Mouse (Mus musculus) heart, adult 2 months (tissue): Measurements from ENCODE around the gene Dctpp1. TPM values are rescaled to one million over a fixed set of nuclear protein-coding genes. Genes with fewer than 3 reads are reported as not detected.

Experiments
- DNase-seq, 2 experiments: peaks; one replicate each; pipeline ENCODE4 v3.0.0; 2021
- H3K27ac ChIP-seq: fragments of 200-600 bp; 2 replicates; pipeline ENCODE4 v1.8.1; 2022
- H3K27me3 ChIP-seq: fragments of 200-500 bp; 2 replicates; pipeline ENCODE4 v1.6.1; 2012; ENCODE audit warnings: mild to moderate bottlenecking, low read length, inconsistent platforms, mixed read lengths; ENCODE audit not compliant: control insufficient read depth, insufficient read depth
- H3K36me3 ChIP-seq: fragments of 200-500 bp; 2 replicates; pipeline ENCODE4 v1.6.1; 2012; ENCODE audit warnings: low read length, inconsistent platforms; ENCODE audit not compliant: control insufficient read depth, insufficient read depth
- H3K4me1 ChIP-seq: fragments of 200-500 bp; 2 replicates; pipeline ENCODE4 v1.6.1; 2011; ENCODE audit warnings: low read length; ENCODE audit not compliant: control insufficient read depth, insufficient read depth
- H3K4me3 ChIP-seq: fragments of 200-600 bp; 2 replicates; pipeline ENCODE4 v1.8.1; 2022
- H3K79me2 ChIP-seq: fragments of 200-500 bp; replicated peaks from 2 replicates; pipeline ENCODE4 v1.6.1; 2012; ENCODE audit warnings: mild to moderate bottlenecking, inconsistent platforms, low read length, moderate library complexity, mixed read lengths; ENCODE audit not compliant: control insufficient read depth, insufficient read depth
- H3K9ac ChIP-seq: fragments of 200-500 bp; 2 replicates; pipeline ENCODE4 v1.6.1; 2012; ENCODE audit warnings: low read depth, mild to moderate bottlenecking, control low read depth, inconsistent platforms, low read length, mixed read lengths
- CTCF ChIP-seq: fragments of 200-600 bp; IDR thresholded peaks from 2 replicates; pipeline ENCODE4 v1.8.1; 2022; ENCODE audit warnings: antibody characterized with exemption, mild to moderate bottlenecking, moderate library complexity
- EP300 ChIP-seq: fragments of 200-500 bp; IDR thresholded peaks from 2 replicates; pipeline ENCODE4 v1.6.1; 2011; ENCODE audit warnings: low read depth, low read length, control low read depth; ENCODE audit not compliant: insufficient read depth
- POLR2A ChIP-seq: fragments of 200-500 bp; IDR thresholded peaks from 2 replicates; pipeline ENCODE4 v1.6.1; 2011; ENCODE audit warnings: mild to moderate bottlenecking, low read depth, low read length, control low read depth; ENCODE audit not compliant: insufficient read depth
- WGBS: fragments of 180-500 bp; shearing (Covaris S2); methylation state at CpG from one replicate; pipeline ENCODE4 v1.1.7; 2018; 5-methylcytosine and 5-hydroxymethylcytosine counted together
- intact Hi-C: fragments of 180-260 bp; cut with DNase I; formaldehyde crosslinking; loops from one replicate; pipeline ENCODE4 v1.15.1; 2025
- polyA plus RNA-seq: library from polyadenylated mRNA; depleted of rRNA; stranded (reverse); fragments of >200 nt; gene quantifications from 2 replicates; pipeline ENCODE4 v1.2.3, GENCODE M21; 2012
- total RNA-seq, 2 experiments: library from RNA; stranded (reverse); gene quantifications; 2 replicates each; pipeline ENCODE4 v1.2.3; 2021

Dctpp1 gene
- total and polyA plus RNA-seq, 3 experiments: 38.7 to 46.6 (median 44.6) TPM

GRCm38 (mm10) chr7:127273118-127273923 is 12.8 kb upstream of the Dctpp1 start:
- whole genome bisulfite sequencing: 10% methylated on average over 50 of the region's 50 CpGs
- H3K79me2 ChIP-seq: no peaks in the 10 kb centered on the region
- peaks cover 5% of the 10 kb centered on the region; the same call in 1 of the 2 replicates for H3K36me3 ChIP-seq
- H3K4me3 ChIP-seq: peak overlapping the region; percentile 82
- H3K9ac ChIP-seq: peak overlapping the region; percentile 98
- H3K27me3 ChIP-seq: no peaks in the 10 kb centered on the region
- peak overlapping the region; percentile 92 for H3K27ac ChIP-seq
- 0 out of 2 replicates have a peak, but pooled peaks have one; percentile 18 for TF ChIP-seq EP300
- peak; percentile 11; the same call in 1 of the 2 replicates for TF ChIP-seq CTCF
- TF ChIP-seq POLR2A: no peak
- peaks cover 5% of the 10 kb centered on the region for H3K4me1 ChIP-seq
- intact Hi-C loops: no loop called here
- DNase-seq: no peak

- Histone ChIP-seq H3K27ac (no peak overlapping the region), H3K4me1 (peaks cover 5% of the 10 kb centered on the region), H3K9ac (no peak overlapping the region), H3K36me3 (peaks cover 5% of the 10 kb centered on the region; the same call in 1 of the 2 replicates), H3K79me2 (no peaks in the 10 kb centered on the region), H3K27me3 (no peaks in the 10 kb centered on the region), H3K4me3 (peak overlapping the region; percentile 82)
- no peak for TF ChIP-seq EP300
- no peak for TF ChIP-seq POLR2A
- no peak for TF ChIP-seq CTCF
- no peak for DNase-seq
- intact Hi-C loops: no loop called here
- 88% methylated on average over 15 of the region's 15 CpGs for WGBS
These were observed 12.1 kb upstream of the Dctpp1 start for GRCm38 (mm10) chr7:127272566-127272965.

- peaks cover 5% of the 10 kb centered on the region; the same call in 1 of the 2 replicates for H3K36me3 ChIP-seq
- DNase-seq: no peak
- H3K27ac ChIP-seq: no peak overlapping the region
- H3K9ac ChIP-seq: no peak overlapping the region
- TF ChIP-seq CTCF (no peak), EP300 (no peak), POLR2A (no peak)
- H3K4me1 ChIP-seq: peaks cover 5% of the 10 kb centered on the region
- no peaks in the 10 kb centered on the region for H3K79me2 ChIP-seq
- 94% methylated on average over 4 of the region's 4 CpGs for WGBS
- intact Hi-C loops: no loop called here
- no peaks in the 10 kb centered on the region for H3K27me3 ChIP-seq
- no peak overlapping the region for H3K4me3 ChIP-seq
These were observed 10.6 kb upstream of the Dctpp1 start for GRCm38 (mm10) chr7:127271093-127271492.

GRCm38 (mm10) chr7:127270666-127271065 is 10.2 kb upstream of the Dctpp1 start:
- peaks cover 5% of the 10 kb centered on the region; the same call in 1 of the 2 replicates for H3K36me3 ChIP-seq
- H3K79me2 ChIP-seq: no peaks in the 10 kb centered on the region
- no peak for TF ChIP-seq CTCF
- intact Hi-C loops: no loop called here
- no peak overlapping the region for H3K9ac ChIP-seq
- no peak overlapping the region for H3K4me3 ChIP-seq
- H3K4me1 ChIP-seq: peaks cover 5% of the 10 kb centered on the region
- 89% methylated on average over 5 of the region's 5 CpGs for WGBS
- H3K27me3 ChIP-seq: no peaks in the 10 kb centered on the region
- no peak for DNase-seq
- no peak overlapping the region for H3K27ac ChIP-seq

GRCm38 (mm10) chr7:127270256-127270655 is 9.7 kb upstream of the Dctpp1 start:
- no peak for DNase-seq
- Histone ChIP-seq H3K27me3 (no peaks in the 10 kb centered on the region), H3K9ac (no peak overlapping the region), H3K4me3 (no peak overlapping the region), H3K27ac (no peak overlapping the region), H3K4me1 (peaks cover 5% of the 10 kb centered on the region), H3K79me2 (no peaks in the 10 kb centered on the region), H3K36me3 (peaks cover 5% of the 10 kb centered on the region; the same call in 1 of the 2 replicates)
- WGBS: 76% methylated on average over 2 of the region's 2 CpGs
- no peak for TF ChIP-seq POLR2A
- no peak for TF ChIP-seq CTCF
- TF ChIP-seq EP300: no peak
- intact Hi-C loops: no loop called here

GRCm38 (mm10) chr7:127263526-127263925 is 3.0 kb upstream of the Dctpp1 start:
- TF ChIP-seq CTCF (no peak), EP300 (no peak), POLR2A (no peak)
- no peak for DNase-seq
- Histone ChIP-seq H3K36me3 (no peaks in the 10 kb centered on the region), H3K79me2 (no peaks in the 10 kb centered on the region), H3K27ac (no peak overlapping the region), H3K9ac (no peak overlapping the region), H3K4me1 (peaks cover 2% of the 10 kb centered on the region), H3K4me3 (no peak overlapping the region), H3K27me3 (no peaks in the 10 kb centered on the region)
- intact Hi-C loops: loop anchor here (5.0 kb wide), 1 partner anchor 44 kb away; no protein-coding TSS in a partner anchor
- 89% methylated on average over 3 of the region's 3 CpGs for WGBS
